Mouse (Mus musculus): Measurements from ENCODE around the gene Cdyl.

DNA sequence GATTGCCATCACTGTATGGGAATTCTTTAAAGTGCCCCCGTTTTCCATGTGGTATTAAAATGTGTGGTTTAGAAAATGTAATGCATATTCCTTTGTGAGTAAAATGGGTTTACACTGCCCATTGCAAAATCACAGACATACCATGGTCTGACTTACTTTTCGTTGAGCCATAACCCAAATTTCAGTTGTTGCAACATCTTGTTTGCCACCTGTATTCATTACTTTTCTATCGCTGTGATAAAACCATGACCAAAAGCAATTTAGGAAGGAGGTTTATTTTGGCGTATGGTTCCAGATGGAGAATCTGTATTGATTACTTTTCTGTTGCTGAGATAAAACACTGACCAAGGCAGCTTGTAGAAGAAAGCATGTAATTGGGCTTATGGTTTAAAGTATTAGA, 124.6 kb downstream of the Cdyl start:
- TF ChIP-seq POLR2A (IDR thresholded peaks at IDR 0.05; ENCODE audit: insufficient read depth, low read length) (no peak), CTCF (IDR thresholded peaks at IDR 0.05; ENCODE audit: low read depth, low read length) (no peak)

Data from ES-Bruce4 (cell line).